Mouse (Mus musculus): ENCODE measurements around the gene Gcg. TPM values are rescaled to one million over a fixed set of nuclear protein-coding genes. Genes with fewer than 3 reads are reported as not detected.

Gcg gene
- polyA plus RNA-seq (2016; fragmentation: Nextera tagmentation; extraction: Ambion mirVana), result not detected in 2 replicates

- Histone ChIP-seq H3K4me1 (no peaks in the 10 kb centered on the region), H3K36me3 (no peaks in the 10 kb centered on the region), H3K27ac (replicated peaks) (no peak within 1 kb of the TSS), H3K27me3 (ENCODE audit: low read depth, poor library complexity, severe bottlenecking) (no peaks in the 10 kb centered on the region), H3K9me3 (replicated peaks) (no peaks in the 10 kb centered on the region), H3K4me3 (no peak within 1 kb of the TSS)
- 90% methylated on average over 9 of the region's 9 CpGs for WGBS
- no peak for DNase-seq (ENCODE audit: low spot score)
Measured at GRCm38 (mm10) chr2:62483550-62483949, at the start of gene Gcg. Gene Gcg (minus strand): TSS chr2:62483650.

GRCm38 (mm10) chr2:62531065-62531464 lies 47.6 kb upstream of the Gcg start:
- H3K27ac ChIP-seq (replicated peaks), result no peak overlapping the region
- H3K4me3 ChIP-seq, result no peak overlapping the region
- H3K4me1 ChIP-seq, result no peaks in the 10 kb centered on the region
- WGBS, result 59% methylated on average over 1 of the region's 1 CpGs
- H3K27me3 ChIP-seq (ENCODE audit: low read depth, poor library complexity, severe bottlenecking), result no peaks in the 10 kb centered on the region
- H3K9me3 ChIP-seq (replicated peaks), result no peaks in the 10 kb centered on the region
- H3K36me3 ChIP-seq, result no peaks in the 10 kb centered on the region
- DNase-seq (ENCODE audit: low spot score), result no peak

GRCm38 (mm10) chr2:62526399-62526798 lies 42.9 kb upstream of the Gcg start:
- no peaks in the 10 kb centered on the region for H3K9me3 ChIP-seq (replicated peaks)
- H3K36me3 ChIP-seq, result no peaks in the 10 kb centered on the region
- H3K27me3 ChIP-seq (ENCODE audit: low read depth, poor library complexity, severe bottlenecking), result no peaks in the 10 kb centered on the region
- no peak for DNase-seq (ENCODE audit: low spot score)
- 95% methylated on average over 9 of the region's 9 CpGs for WGBS
- H3K4me1 ChIP-seq, result no peaks in the 10 kb centered on the region
- no peak overlapping the region for H3K4me3 ChIP-seq
- H3K27ac ChIP-seq (replicated peaks), result no peak overlapping the region

- Histone ChIP-seq H3K4me3 (no peak overlapping the region), H3K27ac (replicated peaks) (no peak overlapping the region), H3K4me1 (no peaks in the 10 kb centered on the region), H3K27me3 (ENCODE audit: low read depth, poor library complexity, severe bottlenecking) (no peaks in the 10 kb centered on the region), H3K36me3 (no peaks in the 10 kb centered on the region), H3K9me3 (replicated peaks) (no peaks in the 10 kb centered on the region)
- 83% methylated on average over 2 of the region's 2 CpGs for whole genome bisulfite sequencing
- no peak for DNase-seq (ENCODE audit: low spot score)
Measured at GRCm38 (mm10) chr2:62517790-62518189, 34.3 kb upstream of the Gcg start.

- Histone ChIP-seq H3K4me3 (no peak overlapping the region), H3K9me3 (replicated peaks) (no peaks in the 10 kb centered on the region), H3K27ac (replicated peaks) (no peak overlapping the region), H3K4me1 (no peaks in the 10 kb centered on the region), H3K36me3 (no peaks in the 10 kb centered on the region), H3K27me3 (ENCODE audit: low read depth, poor library complexity, severe bottlenecking) (no peaks in the 10 kb centered on the region)
- DNase-seq (ENCODE audit: low spot score), result no peak
- WGBS, result 86% methylated on average over 6 of the region's 6 CpGs
Measured at GRCm38 (mm10) chr2:62514477-62514876, 31.0 kb upstream of the Gcg start.

- DNase-seq (ENCODE audit: low spot score), result no peak
- Histone ChIP-seq H3K36me3 (no peaks in the 10 kb centered on the region), H3K4me3 (no peak overlapping the region), H3K4me1 (no peaks in the 10 kb centered on the region), H3K27ac (replicated peaks) (no peak overlapping the region), H3K9me3 (replicated peaks) (no peaks in the 10 kb centered on the region), H3K27me3 (ENCODE audit: low read depth, poor library complexity, severe bottlenecking) (no peaks in the 10 kb centered on the region)
- 92% methylated on average over 15 of the region's 15 CpGs for WGBS
Measured at GRCm38 (mm10) chr2:62513477-62513876, 30.0 kb upstream of the Gcg start.

- Histone ChIP-seq H3K4me3 (no peak overlapping the region), H3K9me3 (replicated peaks) (no peaks in the 10 kb centered on the region), H3K27ac (replicated peaks) (no peak overlapping the region), H3K36me3 (no peaks in the 10 kb centered on the region), H3K27me3 (ENCODE audit: low read depth, poor library complexity, severe bottlenecking) (no peaks in the 10 kb centered on the region), H3K4me1 (no peaks in the 10 kb centered on the region)
- WGBS, result 91% methylated on average over 5 of the region's 5 CpGs
- DNase-seq (ENCODE audit: low spot score), result no peak
Measured at GRCm38 (mm10) chr2:62507130-62507529, 23.7 kb upstream of the Gcg start.

- H3K27ac ChIP-seq (replicated peaks), result no peak overlapping the region
- no peaks in the 10 kb centered on the region for H3K9me3 ChIP-seq (replicated peaks)
- DNase-seq (ENCODE audit: low spot score), result no peak
- no peak overlapping the region for H3K4me3 ChIP-seq
- H3K36me3 ChIP-seq, result no peaks in the 10 kb centered on the region
- WGBS, result 23% methylated on average over 2 of the region's 2 CpGs
- no peaks in the 10 kb centered on the region for H3K4me1 ChIP-seq
- no peaks in the 10 kb centered on the region for H3K27me3 ChIP-seq (ENCODE audit: low read depth, poor library complexity, severe bottlenecking)
Measured at GRCm38 (mm10) chr2:62506441-62506840, 23.0 kb upstream of the Gcg start.

- 92% methylated on average over 4 of the region's 4 CpGs for WGBS
- no peak for DNase-seq (ENCODE audit: low spot score)
- no peaks in the 10 kb centered on the region for H3K27me3 ChIP-seq (ENCODE audit: low read depth, poor library complexity, severe bottlenecking)
Measured at GRCm38 (mm10) chr2:62504269-62504796, 20.9 kb upstream of the Gcg start.

GRCm38 (mm10) chr2:62503326-62503725 lies 19.9 kb upstream of the Gcg start:
- Histone ChIP-seq H3K9me3 (replicated peaks) (no peaks in the 10 kb centered on the region), H3K4me3 (no peak overlapping the region), H3K27ac (replicated peaks) (no peak overlapping the region), H3K27me3 (ENCODE audit: low read depth, poor library complexity, severe bottlenecking) (no peaks in the 10 kb centered on the region), H3K4me1 (no peaks in the 10 kb centered on the region), H3K36me3 (no peaks in the 10 kb centered on the region)
- 83% methylated on average over 5 of the region's 5 CpGs for WGBS
- DNase-seq (ENCODE audit: low spot score), result no peak

More at GRCm38 (mm10) chr2:62504269-62504796, 20.9 kb upstream of the Gcg start:
- no peak overlapping the region for H3K4me3 ChIP-seq
- H3K27ac ChIP-seq (replicated peaks), result no peak overlapping the region
- no peaks in the 10 kb centered on the region for H3K36me3 ChIP-seq
- H3K9me3 ChIP-seq (replicated peaks), result no peaks in the 10 kb centered on the region
- H3K4me1 ChIP-seq, result no peaks in the 10 kb centered on the region

GRCm38 (mm10) chr2:62502516-62502915 lies 19.1 kb upstream of the Gcg start:
- Histone ChIP-seq H3K9me3 (replicated peaks) (no peaks in the 10 kb centered on the region), H3K4me1 (no peaks in the 10 kb centered on the region), H3K36me3 (no peaks in the 10 kb centered on the region), H3K27ac (replicated peaks) (no peak overlapping the region), H3K4me3 (no peak overlapping the region), H3K27me3 (ENCODE audit: low read depth, poor library complexity, severe bottlenecking) (no peaks in the 10 kb centered on the region)
- DNase-seq (ENCODE audit: low spot score), result no peak
- 85% methylated on average over 4 of the region's 4 CpGs for WGBS

- no peaks in the 10 kb centered on the region for H3K4me1 ChIP-seq
- WGBS, result 93% methylated on average over 5 of the region's 5 CpGs
- H3K4me3 ChIP-seq, result no peak overlapping the region
- no peaks in the 10 kb centered on the region for H3K9me3 ChIP-seq (replicated peaks)
- no peak overlapping the region for H3K27ac ChIP-seq (replicated peaks)
- H3K27me3 ChIP-seq (ENCODE audit: low read depth, poor library complexity, severe bottlenecking), result no peaks in the 10 kb centered on the region
- no peak for DNase-seq (ENCODE audit: low spot score)
- H3K36me3 ChIP-seq, result no peaks in the 10 kb centered on the region
Measured at GRCm38 (mm10) chr2:62498821-62499220, 15.4 kb upstream of the Gcg start.

- H3K4me1 ChIP-seq, result no peaks in the 10 kb centered on the region
- H3K36me3 ChIP-seq, result no peaks in the 10 kb centered on the region
- 91% methylated on average over 4 of the region's 4 CpGs for WGBS
- DNase-seq (ENCODE audit: low spot score), result no peak
- no peak overlapping the region for H3K27ac ChIP-seq (replicated peaks)
- H3K4me3 ChIP-seq, result no peak overlapping the region
- H3K9me3 ChIP-seq (replicated peaks), result no peaks in the 10 kb centered on the region
- no peaks in the 10 kb centered on the region for H3K27me3 ChIP-seq (ENCODE audit: low read depth, poor library complexity, severe bottlenecking)
Measured at GRCm38 (mm10) chr2:62498086-62498485, 14.6 kb upstream of the Gcg start.
